Mouse (Mus musculus): ENCODE results near the gene Pabpc1l.

- TF ChIP-seq USF1 (IDR thresholded peaks at IDR 0.05; ENCODE audit: low read depth) (no peak), MAX (IDR thresholded peaks at IDR 0.05; ENCODE audit: low read depth) (no peak), POLR2A (IDR thresholded peaks at IDR 0.05; ENCODE audit: insufficient read length, low read depth) (no peak), SRF (IDR thresholded peaks at IDR 0.05; ENCODE audit: control insufficient read depth, insufficient read length, low read depth) (no peak), POLR2AphosphoS2 (IDR thresholded peaks at IDR 0.05; ENCODE audit: insufficient read length, low read depth) (no peak), MYOD1 (IDR thresholded peaks at IDR 0.05; ENCODE audit: control insufficient read depth in 1 of 3, insufficient read length in 2 of 3, low read depth in 2 of 3) (no peak), TCF12 (IDR thresholded peaks at IDR 0.05; ENCODE audit: insufficient read depth, poor library complexity, severe bottlenecking) (no peak), MYOG (IDR thresholded peaks at IDR 0.05; ENCODE audit: control insufficient read depth in 1 of 3, insufficient read depth in 1 of 3, insufficient read length in 2 of 3, low read depth in 2 of 3) (no peak), CEBPB (IDR thresholded peaks at IDR 0.05; ENCODE audit: insufficient read depth, poor library complexity, severe bottlenecking) (no peak), E2F4 (IDR thresholded peaks at IDR 0.05; ENCODE audit: insufficient read depth) (no peak)
Observed at GRCm38 (mm10) chr2:164018910-164019309, 6.3 kb upstream of the Pabpc1l start.

Measured in myocyte (in vitro differentiated cells).